Mouse (Mus musculus) adrenal gland, postnatal 10 days (tissue): ENCODE results near the gene Abr. TPM values are rescaled to one million over a fixed set of nuclear protein-coding genes. Genes with fewer than 3 reads are reported as not detected.

Experiments used
- DNase-seq: peaks from one replicate; pipeline ENCODE4 v3.0.0; 2021; ENCODE audit warnings: mixed read lengths
- total RNA-seq, 2 experiments: library from RNA; stranded (reverse); gene quantifications; 2 replicates each; pipeline ENCODE4 v1.2.3; 2021

The Abr gene
- total RNA-seq, 2 experiments from 2014 or later, result 35.4 to 44.2 TPM

GRCm38 (mm10) chr11:76456897-76457296, 165.2 kb downstream of the Abr start:
- no peak for DNase-seq

DNA sequence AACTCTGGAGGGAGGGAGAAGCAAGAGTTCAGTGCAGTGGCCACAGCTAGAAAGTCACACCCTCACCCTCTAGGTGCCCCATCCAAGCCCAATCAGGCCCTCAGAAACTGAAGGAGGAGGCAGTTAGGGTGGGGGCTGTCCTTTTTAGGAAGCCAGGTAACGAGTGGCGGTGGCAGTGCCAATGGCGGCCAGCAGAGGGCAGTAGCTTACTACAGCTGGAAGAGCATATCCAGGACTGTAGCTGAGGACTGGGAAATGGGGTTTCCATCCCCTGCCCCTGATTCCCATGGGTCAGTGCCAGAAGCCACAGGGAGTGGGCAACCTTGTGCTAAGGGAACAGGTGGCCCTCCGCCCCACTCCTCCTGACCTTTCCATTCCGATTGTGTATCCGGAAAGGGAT, 165.9 kb downstream of the Abr start:
- peak; percentile 92 for DNase-seq

- DNase-seq, result peak; percentile 85
Observed at GRCm38 (mm10) chr11:76454492-76454891, 167.6 kb downstream of the Abr start.

GRCm38 (mm10) chr11:76450202-76450561, 171.9 kb downstream of the Abr start:
- no peak for DNase-seq

DNA sequence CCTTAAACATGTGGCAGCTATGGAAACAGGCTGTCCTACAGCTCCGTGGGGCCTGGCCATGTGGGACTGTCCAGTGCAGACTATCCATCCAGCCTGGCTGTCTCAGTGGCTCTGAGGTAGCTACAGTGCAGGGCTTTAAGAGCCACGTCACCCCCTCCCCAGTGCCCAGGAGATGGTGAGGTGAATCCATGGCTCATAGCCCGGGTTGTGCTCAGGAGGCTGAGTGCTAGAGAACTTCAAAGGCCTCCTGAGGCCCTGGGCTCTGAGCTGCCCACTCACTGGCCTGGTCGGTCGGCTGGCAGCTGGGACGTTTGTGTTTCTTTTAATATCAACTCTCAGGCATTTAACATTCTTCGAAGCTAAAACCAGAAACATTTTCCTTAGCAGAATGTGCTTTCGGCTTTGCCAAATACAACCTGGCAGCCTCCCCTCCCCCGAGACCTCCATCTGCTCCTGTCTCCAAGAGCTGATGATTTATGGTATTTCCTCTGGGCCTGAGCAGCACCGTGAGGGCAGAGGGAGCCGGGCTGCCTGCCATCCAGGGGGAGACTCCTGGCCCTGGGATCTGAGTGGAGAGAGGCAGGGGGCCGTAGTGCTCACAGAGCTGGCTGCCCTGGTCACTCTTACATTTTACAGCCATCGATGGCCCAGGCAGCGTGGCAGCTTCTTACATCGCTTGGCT, 172.5 kb downstream of the Abr start:
- DNase-seq, result peak; percentile 83

DNA sequence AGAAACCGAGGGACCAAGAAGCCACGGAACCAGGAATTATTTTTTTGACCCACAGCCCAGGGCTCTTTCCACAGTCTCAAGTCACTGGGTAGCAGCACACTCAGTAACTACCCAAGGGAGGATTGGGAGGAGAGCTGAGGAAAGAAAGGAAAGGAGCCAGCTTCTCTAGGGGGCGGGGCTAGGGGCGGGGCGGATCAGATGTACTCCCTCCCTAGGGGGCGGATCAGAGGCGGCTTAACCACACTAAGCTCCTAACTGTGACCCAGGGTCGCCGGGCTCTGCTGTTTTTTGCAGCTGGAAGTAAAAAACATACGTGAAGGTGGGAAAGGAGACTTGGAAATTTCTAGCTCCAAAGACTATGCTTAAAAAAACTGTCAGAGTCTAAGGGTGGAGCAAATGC, 175.9 kb downstream of the Abr start:
- peak; percentile 38 for DNase-seq

GRCm38 (mm10) chr11:76445459-76445858, 176.7 kb downstream of the Abr start:
- DNase-seq, result no peak

GRCm38 (mm10) chr11:76439666-76440065, 182.4 kb downstream of the Abr start:
- DNase-seq, result no peak

DNA sequence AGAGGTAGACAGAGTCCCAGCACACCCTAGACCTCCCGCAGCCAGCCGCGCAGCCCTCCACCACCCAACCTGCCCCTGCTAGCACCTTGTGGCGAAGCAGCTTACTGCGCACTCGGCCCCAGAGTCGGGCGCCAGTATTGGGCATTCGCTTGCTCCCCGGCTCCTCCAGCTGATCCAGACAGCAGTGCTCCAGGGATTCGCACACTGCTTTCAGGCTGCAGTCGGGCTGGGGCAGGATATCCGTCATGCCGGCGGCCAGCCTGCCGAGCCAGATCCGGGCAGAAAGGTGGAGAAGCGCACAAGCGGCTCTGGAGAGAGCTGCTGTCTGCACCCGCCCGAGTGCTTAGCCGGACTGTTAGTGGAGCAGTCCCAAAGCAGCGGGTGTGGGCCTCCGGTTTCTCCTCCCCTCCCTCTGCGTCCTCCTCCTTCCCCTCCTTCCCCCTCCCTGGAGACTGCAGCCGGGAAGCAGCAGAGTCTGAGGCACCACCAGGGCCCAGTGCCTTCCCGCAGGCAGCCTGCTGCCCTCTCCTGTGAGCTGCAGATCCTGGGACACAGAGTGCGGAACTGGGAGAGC, 185.2 kb downstream of the Abr start:
- peak; percentile 76 for DNase-seq

DNA sequence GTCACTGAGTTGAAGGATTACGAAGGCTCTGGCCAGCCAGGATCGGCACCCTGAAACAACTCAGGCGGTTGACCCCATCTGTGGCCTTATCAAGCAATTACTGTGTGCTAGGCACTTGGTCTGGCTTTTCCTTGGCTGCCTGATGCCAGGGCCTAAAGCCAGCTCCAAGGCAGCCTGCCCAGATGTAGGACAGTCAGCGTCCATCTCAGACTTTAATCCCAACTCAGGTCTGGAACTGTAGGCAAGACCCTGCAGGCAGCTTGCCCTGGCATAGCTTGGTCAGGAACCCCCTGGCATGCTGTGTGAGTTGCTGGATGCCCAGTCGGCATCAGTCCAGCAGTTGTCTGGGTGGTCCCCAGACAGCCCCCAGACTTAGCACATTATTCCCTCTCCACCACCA, 186.1 kb downstream of the Abr start:
- peak; percentile 30 for DNase-seq

DNA sequence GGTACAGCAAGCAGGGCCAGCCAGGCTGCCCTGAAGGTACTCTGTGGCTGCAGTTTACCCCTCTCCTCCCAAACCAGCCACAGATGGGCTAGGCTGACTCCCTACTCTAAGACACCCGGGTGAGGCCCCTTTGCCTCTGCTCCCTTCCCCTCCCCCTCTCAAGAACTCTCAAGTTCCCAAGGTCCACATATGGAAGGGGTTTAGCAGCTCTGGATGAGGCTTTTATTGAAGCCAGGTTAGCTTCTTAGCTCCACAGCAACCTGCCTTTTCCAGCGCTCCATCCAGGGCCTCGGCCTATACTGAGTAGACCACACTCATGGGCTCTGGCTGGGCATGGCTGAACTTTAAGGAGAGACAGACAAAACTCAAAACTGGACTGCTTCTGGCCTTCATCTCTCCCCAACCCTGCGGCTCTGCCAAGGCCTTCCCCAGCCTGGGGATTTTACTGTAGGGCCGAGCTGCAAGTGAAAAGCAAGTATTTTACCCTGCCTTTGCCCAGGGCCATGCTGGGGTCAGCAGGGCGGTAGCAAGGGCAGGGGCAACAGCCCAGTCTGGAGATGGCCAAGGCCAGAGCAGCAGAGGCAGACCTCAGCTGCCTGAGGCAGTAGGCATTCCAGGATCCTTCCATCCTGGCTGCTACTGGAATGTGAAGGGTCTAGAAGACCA, 192.0 kb downstream of the Abr start:
- DNase-seq, result peak; percentile 16

- DNase-seq, result no peak
Observed at GRCm38 (mm10) chr11:76429556-76429955, 192.6 kb downstream of the Abr start.

DNA sequence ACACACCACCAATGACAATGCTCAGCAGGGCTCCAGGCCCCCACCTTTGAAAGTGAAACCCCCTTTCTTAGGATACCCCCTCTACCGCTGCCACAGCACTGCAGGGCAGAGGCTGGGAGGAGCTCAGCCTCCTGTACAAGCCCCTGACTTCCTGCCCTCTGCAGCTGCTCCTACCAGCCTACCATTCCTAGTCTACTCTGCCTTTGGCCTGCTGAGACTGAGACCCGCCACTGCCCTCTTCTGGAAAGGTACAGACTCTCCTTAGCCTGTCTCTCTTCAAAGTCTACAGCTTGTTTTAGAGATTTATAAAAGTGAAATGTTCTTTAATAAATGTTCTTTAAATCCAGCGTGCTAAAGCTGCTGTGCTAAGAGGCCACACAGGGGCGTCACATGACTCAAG, 193.1 kb downstream of the Abr start:
- DNase-seq, result peak; percentile 33

DNA sequence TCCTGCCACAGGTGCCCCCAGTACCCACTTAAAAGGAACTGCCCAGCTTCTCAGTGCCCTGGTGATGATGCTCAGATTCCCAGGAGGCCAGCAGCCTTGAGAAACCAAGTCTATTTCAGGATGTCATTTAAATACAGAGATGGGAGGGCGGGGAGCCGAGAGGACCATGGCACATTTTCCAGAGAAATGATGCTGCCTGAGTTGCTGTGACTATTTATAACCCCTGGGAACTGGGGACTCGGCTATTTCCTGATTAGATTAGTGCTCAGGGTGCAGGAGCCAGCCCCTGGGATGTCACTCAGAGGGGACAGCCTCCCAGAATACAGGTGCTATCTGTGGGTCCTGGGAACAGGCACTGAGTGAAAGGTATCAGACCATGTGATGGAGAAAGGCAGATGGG, 194.3 kb downstream of the Abr start:
- DNase-seq, result no peak

DNA sequence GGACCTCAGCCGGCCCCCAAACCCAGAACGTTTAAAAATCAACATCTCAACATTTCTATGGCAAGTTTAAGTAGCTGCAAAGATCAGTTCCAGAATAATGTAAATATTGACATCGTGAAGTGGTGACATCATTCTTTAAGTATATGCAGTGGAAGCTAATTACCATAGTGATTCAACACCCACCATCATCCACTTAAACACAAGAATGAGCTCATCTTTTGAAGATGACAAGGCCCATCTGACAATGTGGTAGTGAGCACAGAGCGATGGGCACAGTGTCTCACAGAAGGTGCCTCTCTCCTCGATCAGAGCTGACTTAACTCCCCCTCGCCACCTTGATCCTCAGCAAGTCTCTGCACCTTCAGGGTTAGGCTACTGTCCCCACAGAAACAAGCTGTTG, 196.4 kb downstream of the Abr start:
- DNase-seq, result no peak

DNA sequence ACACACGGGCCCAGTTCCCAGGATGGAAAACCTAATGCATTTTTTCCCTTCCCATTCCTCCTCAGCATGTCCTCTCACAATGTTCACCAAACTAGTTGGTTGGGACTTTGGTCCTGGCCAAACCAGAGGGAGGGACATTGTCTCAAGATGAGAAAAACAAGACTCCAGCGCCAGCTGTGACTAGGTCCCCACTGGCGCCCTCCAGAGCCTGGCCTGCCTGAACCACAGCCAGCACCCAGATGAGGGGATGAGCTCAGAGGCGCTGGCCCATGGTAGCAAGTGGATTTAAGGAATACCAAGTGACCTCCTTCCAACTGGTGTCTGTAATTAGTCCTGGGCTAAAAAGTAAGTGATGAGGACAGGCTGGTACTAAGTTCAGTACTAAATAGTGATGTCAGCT, 201.2 kb downstream of the Abr start:
- DNase-seq, result no peak

DNA sequence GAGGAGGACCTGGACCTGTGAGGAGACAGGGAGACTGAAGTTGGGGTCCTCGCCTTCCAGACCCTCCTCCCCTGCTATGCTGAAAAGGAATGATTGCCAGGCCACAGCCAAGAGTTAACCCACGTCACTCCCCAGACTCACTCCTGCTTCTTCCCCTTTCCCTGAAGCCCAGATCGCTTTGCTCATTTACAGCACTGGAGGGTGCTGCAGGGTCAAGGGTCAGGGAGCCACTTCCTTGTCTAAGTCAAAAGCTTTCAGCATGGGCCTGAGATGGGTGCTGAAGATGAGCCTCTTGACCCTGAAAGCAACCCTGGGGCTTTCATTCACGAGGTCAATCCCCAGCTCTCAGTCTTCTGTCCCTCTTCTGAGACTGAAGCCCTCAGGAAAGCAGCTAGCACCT, 202.9 kb downstream of the Abr start:
- DNase-seq, result peak; percentile 53

- DNase-seq, result peak; percentile 84
Observed at GRCm38 (mm10) chr11:76418423-76418822, 203.7 kb downstream of the Abr start.

- DNase-seq, result no peak
Observed at GRCm38 (mm10) chr11:76415985-76416384, 206.1 kb downstream of the Abr start.

DNA sequence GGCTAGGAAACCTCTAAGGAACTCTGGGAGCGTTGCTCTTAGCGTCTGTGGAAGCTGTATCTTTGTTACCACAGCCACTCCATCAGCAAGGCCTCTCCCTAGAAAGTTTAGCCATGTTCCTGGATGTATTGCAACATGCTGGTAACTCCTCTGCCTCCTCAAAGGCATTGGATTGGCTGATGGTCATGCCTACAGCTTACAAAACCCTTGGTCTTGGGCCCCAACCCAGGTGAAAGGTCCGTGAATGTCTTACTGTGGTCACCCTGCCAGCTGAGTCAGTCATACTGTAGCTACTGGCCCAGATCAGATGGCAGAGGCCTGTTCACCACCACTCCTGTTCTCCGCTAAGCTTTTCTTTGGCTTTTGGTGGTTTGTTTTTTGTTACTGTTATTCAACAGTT, 207.1 kb downstream of the Abr start:
- peak; percentile 67 for DNase-seq

DNA sequence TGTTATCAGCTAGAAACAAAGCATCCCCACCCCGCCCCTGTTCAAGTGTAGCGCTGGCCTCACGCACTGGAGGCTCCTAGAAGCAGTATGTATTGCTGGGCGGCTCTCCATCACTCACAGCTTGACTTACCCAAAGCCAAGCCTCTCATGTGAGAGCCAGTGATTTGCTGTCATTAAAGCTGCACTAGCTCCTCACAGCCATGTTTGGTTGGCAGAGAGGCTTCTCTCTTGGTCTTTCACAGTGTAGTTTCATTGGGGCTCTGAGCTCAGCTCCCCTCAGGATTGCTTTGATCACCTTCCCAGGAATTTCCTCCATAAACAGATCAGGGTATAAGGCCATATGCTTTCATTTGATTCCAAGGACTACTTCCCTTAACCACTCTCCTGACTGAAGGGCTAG, 208.9 kb downstream of the Abr start:
- DNase-seq, result no peak

- peak; percentile 69 for DNase-seq
Observed at GRCm38 (mm10) chr11:76410826-76411225, 211.3 kb downstream of the Abr start.

DNA sequence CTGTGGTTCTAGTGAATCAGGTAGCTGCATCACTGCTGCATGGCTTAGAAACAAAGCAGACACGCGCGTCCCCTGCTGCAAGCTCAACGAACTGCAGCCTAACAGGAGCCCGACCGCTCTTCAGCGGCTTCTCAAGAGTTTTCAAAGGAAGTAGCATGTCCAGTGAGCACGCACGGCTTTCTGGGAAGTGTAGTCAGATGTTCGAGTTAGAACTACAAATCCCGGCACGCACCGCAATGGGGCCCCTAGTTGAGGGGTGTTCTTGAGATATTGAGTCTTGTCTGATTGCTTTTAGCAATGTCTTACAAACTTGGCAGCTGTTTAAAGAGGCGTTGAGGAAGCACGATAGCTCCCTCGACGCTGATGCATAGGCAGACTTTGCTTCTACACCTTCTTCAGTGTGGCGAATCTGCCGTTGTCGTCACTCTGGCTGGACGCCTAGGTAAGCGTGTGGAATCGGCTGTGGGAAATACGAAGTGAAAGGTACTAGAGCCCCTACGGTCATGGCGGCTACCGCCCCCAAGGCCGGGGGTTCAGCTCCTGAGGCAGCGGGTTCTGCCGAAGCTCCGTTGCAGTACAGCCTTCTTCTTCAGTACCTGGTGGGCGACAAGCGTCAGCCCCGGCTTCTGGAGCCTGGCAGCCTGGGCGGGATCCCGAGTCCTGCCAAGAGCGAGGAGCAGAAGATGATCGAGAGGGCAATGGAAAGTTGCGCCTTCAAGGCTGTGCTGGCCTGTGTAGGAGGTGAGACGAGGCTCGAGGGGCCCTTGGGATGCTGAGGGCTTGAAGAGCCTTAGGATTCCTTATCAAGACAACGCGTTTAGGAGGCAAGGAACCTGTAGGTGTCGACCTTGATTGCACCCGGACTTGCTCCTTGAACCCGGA, 215.2 kb downstream of the Abr start, which contains the start of gene Timm22:
Gene Timm22 (plus strand): TSS at position 251 of the 882 bp plus-strand sequence.
- peak; percentile 97 for DNase-seq
